Mouse (Mus musculus): ENCODE data around the gene Calr. TPM values are rescaled to one million over a fixed set of nuclear protein-coding genes. Genes with fewer than 3 reads are reported as not detected.
A peak's percentile ranks its signal among the peaks of the same experiment; 100 is the strongest.

The Calr gene
- polyA plus RNA-seq, 1 experiment from 2014 or later, result 619 TPM

DNA sequence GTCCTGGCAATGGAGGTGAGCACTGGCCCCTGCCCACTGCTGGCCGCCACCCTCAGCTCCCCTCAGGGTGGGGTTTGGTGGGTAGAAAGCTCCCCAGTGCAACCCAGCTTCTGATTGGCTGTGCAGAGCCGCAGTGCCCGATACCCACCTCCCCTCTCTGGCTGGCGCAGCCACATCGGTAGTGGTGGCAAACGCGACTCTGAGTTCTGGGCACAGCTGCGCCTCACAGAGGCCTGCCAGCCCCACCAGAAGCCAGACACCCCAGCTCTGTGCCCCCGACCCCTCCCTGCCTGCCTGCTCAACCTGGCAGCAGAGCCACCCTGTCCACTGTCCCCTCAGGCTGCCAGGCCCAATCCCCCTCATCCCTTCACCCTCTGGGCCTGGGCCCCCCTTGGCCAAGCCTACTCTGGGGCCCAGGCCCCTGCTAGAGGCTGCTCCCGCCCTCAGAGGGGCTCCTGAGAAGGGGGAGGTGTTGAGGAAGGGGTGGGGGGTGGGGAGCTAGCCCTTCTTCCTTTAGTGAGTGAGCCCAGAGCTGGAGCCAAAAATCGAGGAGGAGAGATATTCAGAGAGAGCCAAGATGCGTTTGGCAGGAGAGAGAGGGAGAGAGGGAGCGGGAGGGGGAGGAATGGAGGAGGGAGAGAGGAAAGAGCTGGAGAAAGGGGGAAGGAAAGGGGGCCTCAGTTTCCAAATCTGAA lies 52.8 kb downstream of the Calr start:
- Histone ChIP-seq H3K27ac (peak overlapping the region; percentile 81), H3K9me3 (no peaks in the 10 kb centered on the region), H3K4me1 (peaks cover 41% of the 10 kb centered on the region), H3K4me3 (replicated peaks) (no peak overlapping the region), H3K36me3 (replicated peaks) (no peaks in the 10 kb centered on the region), H3K4me2 (peak overlapping the region; percentile 28), H3K9ac (peak overlapping the region; percentile 40; the same call in 1 of the 2 replicates), H3K27me3 (peaks cover 100% of the 10 kb centered on the region)
- 48% methylated on average over 13 of the region's 13 CpGs for WGBS
- ATAC-seq (ENCODE audit: low FRiP score), result peak; percentile 61; the same call in 1 of the 2 replicates

DNA sequence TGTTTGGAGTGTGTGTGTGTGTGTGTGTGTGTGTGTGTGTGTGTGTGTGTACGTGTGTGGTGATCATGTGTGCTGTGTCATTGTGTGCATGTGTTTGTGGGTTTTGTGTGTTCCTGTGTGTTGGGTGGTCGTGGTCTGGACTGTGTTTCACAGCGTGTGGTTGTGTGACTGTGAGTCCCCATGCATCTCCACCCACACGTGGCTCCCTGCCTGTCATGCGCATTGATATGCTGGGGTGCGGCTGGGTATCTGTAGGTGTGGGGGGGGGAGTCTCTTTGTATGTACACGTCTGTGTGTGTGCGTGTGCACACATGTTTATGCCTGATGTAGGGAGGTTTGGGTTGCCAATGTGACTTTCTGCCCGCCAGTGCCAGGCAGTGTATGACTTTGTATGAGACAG lies 53.6 kb downstream of the Calr start:
- ATAC-seq (ENCODE audit: low FRiP score), result no peak
- no peak overlapping the region for H3K27ac ChIP-seq
- WGBS, result 81% methylated on average over 9 of the region's 9 CpGs
- peaks cover 33% of the 10 kb centered on the region for H3K4me1 ChIP-seq
- no peaks in the 10 kb centered on the region for H3K36me3 ChIP-seq (replicated peaks)
- H3K27me3 ChIP-seq, result peaks cover 100% of the 10 kb centered on the region
- peak overlapping the region; percentile 40; the same call in 1 of the 2 replicates for H3K9ac ChIP-seq
- no peak overlapping the region for H3K4me3 ChIP-seq (replicated peaks)
- no peaks in the 10 kb centered on the region for H3K9me3 ChIP-seq
- peak overlapping the region; percentile 28; the same call in 1 of the 2 replicates for H3K4me2 ChIP-seq

DNA sequence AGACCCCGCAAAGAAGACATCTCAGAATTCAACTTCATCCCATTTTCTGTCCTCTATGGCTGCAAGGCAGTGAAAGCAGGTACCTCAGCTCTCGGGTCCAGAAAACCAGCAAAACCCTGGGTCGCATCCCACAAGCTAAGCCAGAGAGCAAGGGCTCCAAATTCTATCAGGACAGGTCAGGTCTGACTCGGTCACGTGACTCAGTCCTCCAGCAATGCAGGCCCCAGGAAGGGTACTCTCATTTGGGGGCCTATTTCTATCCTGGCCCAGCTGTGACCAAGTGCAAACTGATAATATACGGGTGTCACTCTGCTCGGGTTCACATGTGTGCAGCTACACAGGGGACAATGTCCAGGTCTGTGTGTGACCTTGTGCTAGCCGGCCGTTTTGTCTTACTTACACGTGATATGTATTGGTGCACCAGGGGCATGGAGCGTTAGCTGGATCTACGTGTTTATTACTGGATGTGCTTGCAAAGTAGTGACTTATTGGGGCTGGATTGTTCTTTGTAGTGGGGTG lies 54.2 kb downstream of the Calr start:
- WGBS, result 74% methylated on average over 12 of the region's 12 CpGs
- Histone ChIP-seq H3K27me3 (peaks cover 100% of the 10 kb centered on the region), H3K4me1 (peaks cover 31% of the 10 kb centered on the region), H3K27ac (no peak overlapping the region), H3K36me3 (replicated peaks) (no peaks in the 10 kb centered on the region), H3K9me3 (no peaks in the 10 kb centered on the region), H3K4me3 (replicated peaks) (no peak overlapping the region), H3K4me2 (no peak overlapping the region), H3K9ac (no peak overlapping the region)
- no peak for ATAC-seq (ENCODE audit: low FRiP score)

Small RNAs within 50 kb of the gene (microRNA-seq; reads per million reads assigned to microRNA genes)
- 9.2 reads per million, percentile 26 among the genes with 10 or more reads in this experiment for gene Mir7069

Other genes with a start within 250 kb of the Calr start
- gene Ier2, start 184.1 kb downstream of the Calr start, polyA plus RNA-seq (2016; fragmentation: Nextera tagmentation; extraction: Ambion mirVana), result 53.7 and 62.2 TPM in 2 replicates
- gene Trmt1, start 160.6 kb downstream of the Calr start, polyA plus RNA-seq (2016; fragmentation: Nextera tagmentation; extraction: Ambion mirVana), result 55.4 and 59.6 TPM in 2 replicates
- 22.8 and 26.6 TPM in 2 replicates for gene Nacc1, start 159.1 kb downstream of the Calr start, polyA plus RNA-seq (2016; fragmentation: Nextera tagmentation; extraction: Ambion mirVana)
- 3.1 and 3.9 TPM in 2 replicates for gene Lyl1, start 145.5 kb downstream of the Calr start, polyA plus RNA-seq (2016; fragmentation: Nextera tagmentation; extraction: Ambion mirVana)
- 2.2 and 3.5 TPM in 2 replicates for gene G430095P16Rik, start 123.9 kb downstream of the Calr start, polyA plus RNA-seq (2016; fragmentation: Nextera tagmentation; extraction: Ambion mirVana)
- gene Nfix, start 46.6 kb downstream of the Calr start, polyA plus RNA-seq (2016; fragmentation: Nextera tagmentation; extraction: Ambion mirVana), result 31.9 and 33.2 TPM in 2 replicates
- 5.3 and 5.6 TPM in 2 replicates for gene Dand5, start 24.1 kb downstream of the Calr start, polyA plus RNA-seq (2016; fragmentation: Nextera tagmentation; extraction: Ambion mirVana)
- 43.0 and 44.8 TPM in 2 replicates for gene Gadd45gip1, start 15.4 kb downstream of the Calr start, polyA plus RNA-seq (2016; fragmentation: Nextera tagmentation; extraction: Ambion mirVana)
- gene Rad23a, start 6.3 kb downstream of the Calr start, polyA plus RNA-seq (2016; fragmentation: Nextera tagmentation; extraction: Ambion mirVana), result 108 and 118 TPM in 2 replicates
- 110 and 111 TPM in 2 replicates for gene Farsa, start 10.1 kb upstream of the Calr start, polyA plus RNA-seq (2016; fragmentation: Nextera tagmentation; extraction: Ambion mirVana)
- gene Syce2, start 25.2 kb upstream of the Calr start, polyA plus RNA-seq (2016; fragmentation: Nextera tagmentation; extraction: Ambion mirVana), result 76.7 and 82.9 TPM in 2 replicates
- gene Gcdh, start 47.0 kb upstream of the Calr start, polyA plus RNA-seq (2016; fragmentation: Nextera tagmentation; extraction: Ambion mirVana), result 31.1 and 33.2 TPM in 2 replicates
- 2.4 and 3.5 TPM in 2 replicates for gene Klf1, start 55.0 kb upstream of the Calr start, polyA plus RNA-seq (2016; fragmentation: Nextera tagmentation; extraction: Ambion mirVana)
- 8.7 and 9.8 TPM in 2 replicates for gene Dnase2a, start 61.6 kb upstream of the Calr start, polyA plus RNA-seq (2016; fragmentation: Nextera tagmentation; extraction: Ambion mirVana)
- 29.3 and 35.3 TPM in 2 replicates for gene Mast1, start 90.4 kb upstream of the Calr start, polyA plus RNA-seq (2016; fragmentation: Nextera tagmentation; extraction: Ambion mirVana)
- gene Rtbdn, start 100.1 kb upstream of the Calr start, polyA plus RNA-seq (2016; fragmentation: Nextera tagmentation; extraction: Ambion mirVana), result 0.88 and 1.6 TPM in 2 replicates
- not detected in 2 replicates for gene Gm49661, start 122.5 kb upstream of the Calr start, polyA plus RNA-seq (2016; fragmentation: Nextera tagmentation; extraction: Ambion mirVana)
- gene Prdx2, start 122.7 kb upstream of the Calr start, polyA plus RNA-seq (2016; fragmentation: Nextera tagmentation; extraction: Ambion mirVana), result 1,271 and 1,280 TPM in 2 replicates
- gene Rnaseh2a, start 122.8 kb upstream of the Calr start, polyA plus RNA-seq (2016; fragmentation: Nextera tagmentation; extraction: Ambion mirVana), result 117 and 124 TPM in 2 replicates
- 4.8 and 4.9 TPM in 2 replicates for gene Junb, start 131.8 kb upstream of the Calr start, polyA plus RNA-seq (2016; fragmentation: Nextera tagmentation; extraction: Ambion mirVana)
- gene Hook2, start 143.7 kb upstream of the Calr start, polyA plus RNA-seq (2016; fragmentation: Nextera tagmentation; extraction: Ambion mirVana), result 16.1 and 18.2 TPM in 2 replicates
- not detected in 2 replicates for gene Best2, start 167.6 kb upstream of the Calr start, polyA plus RNA-seq (2016; fragmentation: Nextera tagmentation; extraction: Ambion mirVana)
- 140 TPM in 2 replicates for gene Asna1, start 178.3 kb upstream of the Calr start, polyA plus RNA-seq (2016; fragmentation: Nextera tagmentation; extraction: Ambion mirVana)
- 156 and 175 TPM in 2 replicates for gene Trir, start 179.9 kb upstream of the Calr start, polyA plus RNA-seq (2016; fragmentation: Nextera tagmentation; extraction: Ambion mirVana)
- 45.1 and 50.7 TPM in 2 replicates for gene Tnpo2, start 190.0 kb upstream of the Calr start, polyA plus RNA-seq (2016; fragmentation: Nextera tagmentation; extraction: Ambion mirVana)
- 32.1 and 33.7 TPM in 2 replicates for gene Fbxw9, start 213.1 kb upstream of the Calr start, polyA plus RNA-seq (2016; fragmentation: Nextera tagmentation; extraction: Ambion mirVana)
- gene Gm5741, start 221.0 kb upstream of the Calr start, polyA plus RNA-seq (2016; fragmentation: Nextera tagmentation; extraction: Ambion mirVana), result 1.3 TPM in 1 of 2 replicates, not detected in the other
- gene Dhps, start 224.8 kb upstream of the Calr start, polyA plus RNA-seq (2016; fragmentation: Nextera tagmentation; extraction: Ambion mirVana), result 74.2 and 82.3 TPM in 2 replicates
- 117 and 118 TPM in 2 replicates for gene Wdr83os, start 233.8 kb upstream of the Calr start, polyA plus RNA-seq (2016; fragmentation: Nextera tagmentation; extraction: Ambion mirVana)
- 48.2 and 48.8 TPM in 2 replicates for gene Wdr83, start 234.4 kb upstream of the Calr start, polyA plus RNA-seq (2016; fragmentation: Nextera tagmentation; extraction: Ambion mirVana)
- 14.9 and 17.8 TPM in 2 replicates for gene Man2b1, start 236.3 kb upstream of the Calr start, polyA plus RNA-seq (2016; fragmentation: Nextera tagmentation; extraction: Ambion mirVana)